Mouse (Mus musculus): ENCODE results near the gene Hoxc6. TPM values are rescaled to one million over a fixed set of nuclear protein-coding genes. Genes with fewer than 3 reads are reported as not detected.

The Hoxc6 gene
- polyA plus RNA-seq, 1 experiment from 2014 or later = not detected

GRCm38 (mm10) chr15:103039609-103040008, 41.6 kb downstream of the Hoxc6 start:
- H3K4me3 ChIP-seq (ENCODE audit: low read depth, low read length) = no peak overlapping the region
- WGBS = 37% methylated on average over 3 of the region's 3 CpGs
- DNase-seq (no peak), ATAC-seq (ENCODE audit: insufficient read depth) (no peak)
- no peak overlapping the region for H3K27ac ChIP-seq (ENCODE audit: low read depth)
- H3K4me1 ChIP-seq (ENCODE audit: insufficient read depth) = no peaks in the 10 kb centered on the region
- no peaks in the 10 kb centered on the region for H3K36me3 ChIP-seq (ENCODE audit: insufficient read depth)
- H3K4me2 ChIP-seq = no peak overlapping the region
- H3K27me3 ChIP-seq (ENCODE audit: insufficient read depth, low read length) = peaks cover 83% of the 10 kb centered on the region
- H3K9ac ChIP-seq = no peak overlapping the region
- no peak for TF ChIP-seq CTCF (IDR thresholded peaks at IDR 0.05; ENCODE audit: low read depth)
- H3K9me3 ChIP-seq (ENCODE audit: low read depth, low read length) = no peaks in the 10 kb centered on the region

- WGBS = 26% methylated on average over 12 of the region's 12 CpGs
- no peak for TF ChIP-seq CTCF (IDR thresholded peaks at IDR 0.05; ENCODE audit: low read depth)
- Histone ChIP-seq H3K27ac (ENCODE audit: low read depth) (no peak overlapping the region), H3K9me3 (ENCODE audit: low read depth, low read length) (no peaks in the 10 kb centered on the region), H3K27me3 (ENCODE audit: insufficient read depth, low read length) (peaks cover 73% of the 10 kb centered on the region), H3K36me3 (ENCODE audit: insufficient read depth) (no peaks in the 10 kb centered on the region), H3K4me2 (peak overlapping the region; percentile 41), H3K4me1 (ENCODE audit: insufficient read depth) (no peaks in the 10 kb centered on the region), H3K9ac (no peak overlapping the region), H3K4me3 (ENCODE audit: low read depth, low read length) (no peak overlapping the region)
- DNase-seq (no peak), ATAC-seq (ENCODE audit: insufficient read depth) (0 out of 2 replicates have a peak, but pooled peaks have one; percentile 23)
Measured at GRCm38 (mm10) chr15:103040601-103041000, 42.5 kb downstream of the Hoxc6 start.

- TF ChIP-seq CTCF (IDR thresholded peaks at IDR 0.05; ENCODE audit: low read depth) = no peak
- Histone ChIP-seq H3K4me3 (ENCODE audit: low read depth, low read length) (no peak overlapping the region), H3K9me3 (ENCODE audit: low read depth, low read length) (no peaks in the 10 kb centered on the region), H3K27me3 (ENCODE audit: insufficient read depth, low read length) (peaks cover 63% of the 10 kb centered on the region), H3K36me3 (ENCODE audit: insufficient read depth) (no peaks in the 10 kb centered on the region), H3K4me2 (no peak overlapping the region), H3K27ac (ENCODE audit: low read depth) (no peak overlapping the region), H3K9ac (no peak overlapping the region), H3K4me1 (ENCODE audit: insufficient read depth) (no peaks in the 10 kb centered on the region)
- ATAC-seq (ENCODE audit: insufficient read depth) (no peak), DNase-seq (no peak)
- WGBS = 33% methylated on average over 5 of the region's 5 CpGs
Measured at GRCm38 (mm10) chr15:103041613-103042012, 43.6 kb downstream of the Hoxc6 start.

- Histone ChIP-seq H3K36me3 (ENCODE audit: insufficient read depth) (no peaks in the 10 kb centered on the region), H3K4me2 (no peak overlapping the region), H3K4me3 (ENCODE audit: low read depth, low read length) (no peak overlapping the region), H3K4me1 (ENCODE audit: insufficient read depth) (no peaks in the 10 kb centered on the region), H3K27ac (ENCODE audit: low read depth) (no peak overlapping the region), H3K27me3 (ENCODE audit: insufficient read depth, low read length) (peaks cover 60% of the 10 kb centered on the region), H3K9me3 (ENCODE audit: low read depth, low read length) (no peaks in the 10 kb centered on the region), H3K9ac (no peak overlapping the region)
- TF ChIP-seq CTCF (IDR thresholded peaks at IDR 0.05; ENCODE audit: low read depth) = no peak
- ATAC-seq (ENCODE audit: insufficient read depth) (no peak), DNase-seq (no peak)
- 16% methylated on average over 1 of the region's 1 CpGs for WGBS
Measured at GRCm38 (mm10) chr15:103042209-103042608, 44.2 kb downstream of the Hoxc6 start.

DNA sequence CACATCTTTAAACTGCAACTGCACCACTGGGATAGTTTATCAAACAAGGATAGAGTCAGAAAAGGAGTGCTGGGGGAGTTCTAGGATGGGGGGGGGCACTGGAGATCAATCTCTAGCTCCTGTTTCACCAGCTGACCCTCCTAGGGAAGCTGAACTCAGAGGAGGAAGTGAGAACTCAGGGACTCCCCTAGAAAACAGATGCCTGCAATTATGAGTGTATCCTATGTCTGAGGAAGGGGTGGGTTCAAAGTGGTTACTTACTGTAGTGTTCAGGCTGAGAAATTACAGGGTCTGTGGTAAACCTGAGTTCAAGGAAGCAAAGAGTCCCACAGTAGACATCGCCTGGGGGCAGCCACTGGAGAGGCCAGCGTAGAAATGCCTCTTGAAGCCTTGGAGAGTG, 53.6 kb downstream of the Hoxc6 start:
- H3K36me3 ChIP-seq (ENCODE audit: insufficient read depth) = no peaks in the 10 kb centered on the region
- H3K4me2 ChIP-seq = no peak overlapping the region
- peaks cover 19% of the 10 kb centered on the region; the same call in 1 of the 2 replicates for H3K27me3 ChIP-seq (ENCODE audit: insufficient read depth, low read length)
- H3K27ac ChIP-seq (ENCODE audit: low read depth) = no peak overlapping the region
- no peak for TF ChIP-seq CTCF (IDR thresholded peaks at IDR 0.05; ENCODE audit: low read depth)
- WGBS = 82% methylated on average over 2 of the region's 2 CpGs
- DNase-seq (no peak), ATAC-seq (ENCODE audit: insufficient read depth) (no peak)
- no peak overlapping the region for H3K9ac ChIP-seq
- H3K4me3 ChIP-seq (ENCODE audit: low read depth, low read length) = no peak overlapping the region
- H3K4me1 ChIP-seq (ENCODE audit: insufficient read depth) = no peaks in the 10 kb centered on the region
- no peaks in the 10 kb centered on the region for H3K9me3 ChIP-seq (ENCODE audit: low read depth, low read length)

DNA sequence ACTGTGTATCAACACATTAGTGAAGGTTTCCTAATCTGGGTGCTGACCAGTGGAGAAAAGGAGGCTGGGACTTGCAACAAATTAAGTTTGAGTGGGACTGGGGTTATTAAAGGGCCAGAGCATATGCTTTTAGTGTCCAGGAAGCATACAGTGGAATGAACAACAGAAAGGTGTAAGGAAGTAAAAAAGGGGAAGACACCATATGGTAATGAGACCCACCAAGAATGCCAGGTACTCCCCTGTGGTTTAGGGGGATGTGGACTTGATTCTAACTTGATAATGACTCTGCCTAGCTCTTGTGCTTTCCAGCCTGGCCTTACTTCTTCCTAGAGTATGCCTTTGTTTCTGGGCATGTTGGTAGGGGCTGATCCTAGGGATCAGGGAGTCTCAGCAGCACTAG, 55.2 kb downstream of the Hoxc6 start:
- DNase-seq (no peak), ATAC-seq (ENCODE audit: insufficient read depth) (no peak)
- Histone ChIP-seq H3K36me3 (ENCODE audit: insufficient read depth) (no peaks in the 10 kb centered on the region), H3K9ac (no peak overlapping the region), H3K4me2 (no peak overlapping the region), H3K27ac (ENCODE audit: low read depth) (no peak overlapping the region), H3K4me1 (ENCODE audit: insufficient read depth) (no peaks in the 10 kb centered on the region), H3K27me3 (ENCODE audit: insufficient read depth, low read length) (peaks cover 28% of the 10 kb centered on the region), H3K9me3 (ENCODE audit: low read depth, low read length) (no peaks in the 10 kb centered on the region), H3K4me3 (ENCODE audit: low read depth, low read length) (no peak overlapping the region)
- TF ChIP-seq CTCF (IDR thresholded peaks at IDR 0.05; ENCODE audit: low read depth) = no peak

GRCm38 (mm10) chr15:103056396-103056795, 58.3 kb downstream of the Hoxc6 start:
- H3K36me3 ChIP-seq (ENCODE audit: insufficient read depth) = no peaks in the 10 kb centered on the region
- H3K9ac ChIP-seq = no peak overlapping the region
- ATAC-seq (ENCODE audit: insufficient read depth) (no peak), DNase-seq (no peak)
- H3K4me3 ChIP-seq (ENCODE audit: low read depth, low read length) = no peak overlapping the region
- no peak for TF ChIP-seq CTCF (IDR thresholded peaks at IDR 0.05; ENCODE audit: low read depth)
- H3K9me3 ChIP-seq (ENCODE audit: low read depth, low read length) = no peaks in the 10 kb centered on the region
- no peak overlapping the region for H3K27ac ChIP-seq (ENCODE audit: low read depth)
- WGBS = 50% methylated on average over 2 of the region's 2 CpGs
- H3K27me3 ChIP-seq (ENCODE audit: insufficient read depth, low read length) = peaks cover 54% of the 10 kb centered on the region
- no peak overlapping the region for H3K4me2 ChIP-seq
- peaks cover 4% of the 10 kb centered on the region; the same call in 1 of the 2 replicates for H3K4me1 ChIP-seq (ENCODE audit: insufficient read depth)

DNA sequence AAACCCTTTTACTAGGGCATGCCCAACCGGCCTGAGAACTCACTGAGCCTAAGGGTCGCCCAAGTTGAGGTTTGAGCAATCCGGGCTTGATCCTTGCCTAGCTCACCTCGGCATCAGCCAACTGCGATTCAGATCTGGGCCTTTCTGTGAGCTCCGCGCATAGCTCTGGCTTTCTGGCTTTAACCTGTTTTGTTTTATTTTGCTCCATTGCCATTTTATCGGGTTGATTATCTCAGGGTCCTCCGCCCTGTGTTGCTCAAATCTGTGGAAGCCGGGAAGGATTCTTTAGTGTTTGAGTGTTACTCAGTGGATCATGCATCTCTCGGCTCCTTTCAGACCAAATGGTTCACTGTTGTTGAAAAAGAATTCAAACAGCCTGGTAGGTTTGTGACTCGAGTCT, 60.7 kb downstream of the Hoxc6 start:
- Histone ChIP-seq H3K4me1 (ENCODE audit: insufficient read depth) (peaks cover 5% of the 10 kb centered on the region; the same call in 1 of the 2 replicates), H3K9ac (no peak overlapping the region), H3K9me3 (ENCODE audit: low read depth, low read length) (no peaks in the 10 kb centered on the region), H3K27me3 (ENCODE audit: insufficient read depth, low read length) (peaks cover 66% of the 10 kb centered on the region), H3K36me3 (ENCODE audit: insufficient read depth) (no peaks in the 10 kb centered on the region), H3K4me3 (ENCODE audit: low read depth, low read length) (no peak overlapping the region), H3K27ac (ENCODE audit: low read depth) (no peak overlapping the region), H3K4me2 (peak overlapping the region; percentile 55)
- 23% methylated on average over 12 of the region's 12 CpGs for WGBS
- ATAC-seq (ENCODE audit: insufficient read depth) (no peak), DNase-seq (no peak)
- no peak for TF ChIP-seq CTCF (IDR thresholded peaks at IDR 0.05; ENCODE audit: low read depth)
